Mouse (Mus musculus): Measurements from ENCODE around the gene Daam1.

- TF ChIP-seq CTCF (conservative IDR thresholded peaks at IDR 0.05; ENCODE audit: low read length), result no peak
- no peak for TF ChIP-seq POU5F1 (IDR thresholded peaks at IDR 0.05; ENCODE audit: borderline replicate concordance, low read length)
These were observed 110.4 kb downstream of the Daam1 start for GRCm38 (mm10) chr12:71941290-71941689.
